Mouse (Mus musculus) brain, embryonic 14.5 days (tissue): ENCODE measurements around the gene Chd1l. TPM values are rescaled to one million over a fixed set of nuclear protein-coding genes. Genes with fewer than 3 reads are reported as not detected.

ENCODE experiments used
- DNase-seq: peaks from one replicate; pipeline ENCODE4 v3.0.0-alpha.2; 2011; ENCODE audit warnings: low read depth
- CTCF ChIP-seq: fragments of 200-500 bp; IDR thresholded peaks from 2 replicates; pipeline ENCODE4 v1.5.1; 2012; ENCODE audit warnings: inconsistent platforms, mild to moderate bottlenecking, moderate library complexity, borderline replicate concordance; ENCODE audit not compliant: insufficient read depth, insufficient read length; ENCODE audit errors: extremely low read depth
- POLR2A ChIP-seq: fragments of 200-500 bp; IDR thresholded peaks from 2 replicates; pipeline ENCODE4 v1.6.1; 2012; ENCODE audit warnings: mild to moderate bottlenecking, inconsistent platforms, borderline replicate concordance; ENCODE audit not compliant: poor library complexity, insufficient read depth, insufficient read length, severe bottlenecking; ENCODE audit errors: extremely low read depth
- polyA plus RNA-seq: library from polyadenylated mRNA; depleted of rRNA; stranded (reverse); fragments of >200 nt; gene quantifications from 2 replicates; pipeline ENCODE4 v1.2.3, GENCODE M21; 2012; rRNA removed

The Chd1l gene
- 5.5 and 5.9 TPM in 2 replicates for polyA plus RNA-seq

- DNase-seq = peak; percentile 95
- TF ChIP-seq POLR2A = peak; percentile 65
- TF ChIP-seq CTCF = peak; percentile 99
Measured at GRCm38 (mm10) chr3:97609845-97610410, at the start of gene Chd1l. TSS of gene Chd1l (minus strand) at chr3:97610203.

GRCm38 (mm10) chr3:97659746-97660145 is 49.7 kb upstream of the Chd1l start:
- no peak for DNase-seq
- TF ChIP-seq POLR2A (no peak), CTCF (no peak)

DNA sequence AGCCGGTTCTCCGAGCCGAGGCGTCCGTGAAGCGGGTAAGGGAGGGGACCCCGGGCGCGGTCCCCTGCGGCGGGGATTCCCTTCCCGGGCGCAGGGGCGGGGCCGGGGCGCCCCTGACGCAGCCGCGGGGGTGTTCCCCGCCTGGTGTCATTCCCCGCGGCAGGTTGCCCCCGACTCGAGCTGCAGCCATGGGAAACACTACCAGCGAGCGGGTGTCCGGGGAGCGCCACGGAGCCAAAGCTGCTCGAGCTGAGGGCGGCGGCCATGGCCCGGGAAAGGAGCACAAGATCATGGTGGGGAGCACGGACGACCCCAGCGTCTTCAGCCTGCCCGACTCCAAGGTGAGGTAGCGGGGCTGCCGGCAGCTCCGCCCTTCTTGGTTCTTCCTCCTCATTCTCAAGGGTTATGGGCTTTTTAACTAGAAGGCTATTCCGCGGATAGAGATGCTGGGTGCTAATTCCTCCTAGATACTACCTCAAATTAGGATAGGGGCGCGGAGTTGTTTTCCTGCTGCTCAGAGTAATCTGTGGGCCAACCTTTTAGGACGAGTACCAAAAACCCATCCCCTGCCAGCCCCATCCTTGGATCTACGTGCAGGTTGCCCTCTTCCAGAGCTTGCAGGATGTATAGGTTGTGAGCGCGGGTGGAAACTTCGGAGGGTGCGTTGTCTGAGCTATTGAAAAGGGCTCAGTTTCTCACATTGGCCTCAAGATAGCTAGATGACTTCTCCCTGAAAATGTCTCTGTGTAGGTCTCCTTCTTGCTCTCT is 48.6 kb upstream of the Chd1l start:
- no peak for DNase-seq
- TF ChIP-seq POLR2A (no peak), CTCF (no peak)

GRCm38 (mm10) chr3:97657655-97658411 is 47.8 kb upstream of the Chd1l start, which contains the start of gene Prkab2:
TSS of gene Prkab2 (plus strand) at chr3:97658193.
- TF ChIP-seq POLR2A (peak; percentile 80; the same call in 1 of the 2 replicates), CTCF (no peak)
- peak; percentile 99 for DNase-seq

DNA sequence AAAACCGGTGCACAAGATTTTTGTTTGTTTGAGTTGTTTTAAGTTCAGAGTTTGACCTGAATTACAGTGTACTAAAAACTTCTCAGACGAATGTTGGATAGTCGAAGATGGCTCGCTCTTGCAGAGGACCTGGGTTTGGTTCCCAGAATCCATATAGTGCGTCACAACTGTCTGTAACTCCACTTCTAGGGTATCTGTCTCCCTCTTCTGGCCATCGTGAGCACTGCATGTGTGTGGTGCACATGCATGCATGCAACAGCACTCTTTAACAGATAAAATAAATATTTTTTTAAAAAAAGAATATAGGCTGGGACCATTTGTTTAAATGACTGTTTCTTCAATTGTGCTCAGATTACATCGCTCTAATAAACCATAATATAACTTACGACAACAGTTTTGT is 44.9 kb upstream of the Chd1l start:
- DNase-seq = no peak

DNA sequence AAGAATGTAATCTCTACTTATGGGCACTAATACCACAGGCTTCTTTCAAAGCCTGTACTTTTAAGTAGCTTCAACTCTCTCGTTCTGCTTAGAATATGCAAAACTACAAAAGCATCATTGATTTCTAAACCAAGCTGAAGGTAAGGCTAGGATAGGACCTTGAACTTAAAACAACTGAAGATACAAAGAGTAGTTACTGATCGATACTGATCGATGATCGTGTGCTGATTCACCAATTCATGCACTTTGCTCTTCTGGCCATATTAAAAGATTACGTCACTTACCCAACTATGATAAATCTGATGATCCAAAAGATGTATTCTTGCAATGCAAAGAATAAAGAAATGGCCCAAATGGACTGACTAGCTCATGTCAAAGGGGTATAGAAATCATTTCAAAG is 43.8 kb upstream of the Chd1l start:
- DNase-seq = no peak
- TF ChIP-seq POLR2A = no peak
- no peak for TF ChIP-seq CTCF

More for the DNA sequence above, 44.9 kb upstream of the Chd1l start:
- TF ChIP-seq CTCF (peak; percentile 20; the same call in 1 of the 2 replicates), POLR2A (no peak)

GRCm38 (mm10) chr3:97651604-97652003 is 41.6 kb upstream of the Chd1l start:
- TF ChIP-seq CTCF (no peak), POLR2A (no peak)

DNA sequence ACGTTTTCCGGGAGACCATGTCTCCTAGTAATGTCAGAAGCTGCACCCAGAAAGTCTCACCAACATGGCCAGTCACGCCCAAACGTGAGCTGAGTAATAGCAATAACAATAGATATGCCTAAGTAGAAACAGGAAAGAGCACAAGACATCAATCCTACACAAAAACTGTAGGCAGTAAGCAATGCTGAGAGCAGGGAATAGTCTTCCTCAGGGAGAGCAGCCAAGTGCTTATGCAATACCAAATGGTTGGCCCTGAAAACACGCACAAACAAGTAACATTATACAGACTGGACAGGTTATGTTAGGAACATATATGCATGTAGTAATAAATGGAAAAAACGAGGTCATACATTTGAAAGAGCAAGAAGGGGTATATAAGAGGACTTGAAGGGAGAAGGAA is 39.5 kb upstream of the Chd1l start:
- TF ChIP-seq CTCF = no peak
- TF ChIP-seq POLR2A = no peak
- no peak for DNase-seq

More at GRCm38 (mm10) chr3:97651604-97652003, 41.6 kb upstream of the Chd1l start:
- DNase-seq = no peak

GRCm38 (mm10) chr3:97649022-97649421 is 39.0 kb upstream of the Chd1l start:
- DNase-seq = no peak
- TF ChIP-seq CTCF (no peak), POLR2A (no peak)

GRCm38 (mm10) chr3:97648518-97648917 is 38.5 kb upstream of the Chd1l start:
- TF ChIP-seq POLR2A (no peak), CTCF (no peak)
- no peak for DNase-seq

DNA sequence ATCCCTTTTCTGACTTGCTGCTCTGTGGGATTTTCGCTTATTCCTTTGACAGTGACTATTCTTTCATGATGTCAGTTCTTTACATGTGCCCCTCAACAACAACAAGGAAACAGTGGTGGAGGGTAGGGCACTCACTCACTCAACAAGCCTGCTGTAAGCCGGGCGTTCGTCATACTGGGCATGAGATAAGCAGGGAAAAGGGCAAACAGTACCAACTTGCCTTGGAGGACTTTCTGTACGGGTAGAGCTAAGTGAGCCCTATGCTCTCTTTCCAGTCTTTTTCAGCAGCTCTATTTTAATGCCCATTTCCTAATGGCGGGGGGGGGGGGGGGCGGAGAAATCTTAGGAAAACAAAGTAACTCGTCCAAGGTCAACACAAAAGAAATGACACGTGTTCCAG is 32.0 kb upstream of the Chd1l start:
- no peak for TF ChIP-seq POLR2A
- no peak for TF ChIP-seq CTCF
- DNase-seq = no peak
